Mouse (Mus musculus) brain, embryonic 14.5 days (tissue): ENCODE results near the gene Polr1c.

Experiments
- CTCF ChIP-seq: fragments of 200-500 bp; IDR thresholded peaks from 2 replicates; pipeline ENCODE4 v1.5.1; 2012; ENCODE audit warnings: inconsistent platforms, mild to moderate bottlenecking, moderate library complexity, borderline replicate concordance; ENCODE audit not compliant: insufficient read depth, insufficient read length; ENCODE audit errors: extremely low read depth
- POLR2A ChIP-seq: fragments of 200-500 bp; IDR thresholded peaks from 2 replicates; pipeline ENCODE4 v1.6.1; 2012; ENCODE audit warnings: mild to moderate bottlenecking, inconsistent platforms, borderline replicate concordance; ENCODE audit not compliant: poor library complexity, insufficient read depth, insufficient read length, severe bottlenecking; ENCODE audit errors: extremely low read depth

DNA sequence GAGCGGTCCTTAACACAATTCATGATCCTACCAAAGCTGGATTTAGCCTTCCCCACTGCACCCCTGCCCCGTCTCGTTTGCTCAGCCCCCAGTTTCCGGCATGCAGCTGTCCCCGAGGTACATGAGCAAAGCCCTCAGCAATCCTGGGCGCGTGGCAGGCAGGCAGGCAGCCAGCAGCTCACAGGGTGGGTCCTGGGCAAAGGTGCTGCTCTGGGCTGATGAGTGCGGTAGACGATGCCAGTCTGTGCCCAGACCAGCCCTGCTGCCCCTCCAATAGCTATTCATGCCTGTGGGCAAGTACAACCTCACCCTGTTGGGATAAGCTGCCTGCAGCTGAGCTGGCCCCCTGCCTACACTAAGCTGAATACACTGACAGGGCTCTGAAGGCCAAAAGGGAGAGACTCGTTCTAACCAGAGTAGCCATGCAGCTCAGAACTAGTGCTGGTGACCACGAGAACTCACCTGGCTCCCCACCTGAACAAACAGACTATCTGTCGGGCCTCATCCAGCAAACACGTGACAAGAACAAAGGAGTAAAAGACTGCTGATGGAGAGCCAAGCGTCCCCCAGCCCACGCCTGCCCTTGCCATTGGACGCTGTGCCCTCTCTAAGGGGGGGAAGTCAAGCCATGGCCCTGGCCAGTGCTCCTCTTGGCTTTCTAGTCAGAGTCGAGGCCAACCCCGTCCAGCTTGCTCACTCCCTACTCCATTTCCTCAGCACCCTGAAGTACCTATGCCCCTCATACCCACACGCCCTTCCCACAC is 22.1 kb upstream of the Polr1c start:
- no peak for TF ChIP-seq CTCF
- no peak for TF ChIP-seq POLR2A
